Mouse (Mus musculus): Measurements from ENCODE around the gene Adh4. TPM values are rescaled to one million over a fixed set of nuclear protein-coding genes. Genes with fewer than 3 reads are reported as not detected.
A peak's percentile ranks its signal among the peaks of the same experiment; 100 is the strongest.
"Not testable (repeated sequence)": the region's sequence is repeated elsewhere in the genome, so short reads cannot be mapped to it uniquely, and the experiment has no call there.

The Adh4 gene
- total RNA-seq (2021) = not detected
- long read RNA-seq, experiment 1 = 0 reads
- long read RNA-seq, experiment 2 = 0 reads

DNA sequence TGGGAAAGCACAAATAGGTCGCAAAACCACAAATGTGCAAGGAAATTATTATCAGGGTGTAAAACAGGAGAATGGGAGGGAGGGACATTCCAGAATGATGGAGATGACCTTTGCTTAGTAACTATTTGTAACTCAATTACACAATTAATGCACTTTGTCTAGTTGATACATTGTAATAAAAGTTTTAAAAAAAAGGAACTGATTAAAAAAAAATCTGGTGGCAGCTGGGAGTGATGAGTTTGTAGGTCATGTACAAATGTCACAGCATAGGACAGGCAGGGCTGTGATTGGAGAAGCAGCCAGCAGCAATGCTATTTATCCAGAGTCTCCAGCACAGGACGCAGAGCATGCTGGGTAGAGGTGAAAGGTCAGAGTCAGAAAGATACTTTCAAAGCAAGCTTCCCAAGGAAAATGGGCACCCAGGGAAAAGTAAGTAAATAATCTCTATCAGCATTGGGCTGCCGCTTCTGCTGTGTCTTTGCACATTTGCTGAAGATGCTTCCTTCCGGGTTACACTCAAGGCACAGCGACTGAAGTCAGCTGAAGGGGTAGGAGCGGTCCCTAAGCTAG lies at the start of gene Adh4:
Gene Adh4, plus strand, starts transcription at position 346 of the 570 bp plus-strand sequence.
- DNase-seq = no peak

DNA sequence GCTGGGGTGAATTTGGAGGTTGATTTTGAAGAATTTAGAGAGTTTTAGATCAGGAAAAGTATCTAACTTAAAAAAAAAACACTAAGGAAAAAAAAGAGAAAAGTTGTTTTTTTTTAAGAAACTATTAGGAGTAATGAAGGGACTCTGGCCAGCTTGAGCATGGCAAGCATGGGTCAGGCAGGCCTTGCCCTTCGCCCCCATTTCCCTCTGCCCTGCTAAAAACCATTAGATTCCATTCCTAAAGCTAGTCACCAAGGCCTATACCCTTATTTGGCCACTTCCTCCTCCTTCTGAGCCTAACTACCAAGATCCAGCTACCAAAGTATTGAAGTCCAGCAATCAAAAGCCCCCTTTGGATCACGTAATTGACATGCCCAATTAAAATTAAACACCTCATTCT lies 49.1 kb upstream of the Adh4 start:
- DNase-seq = no peak

DNA sequence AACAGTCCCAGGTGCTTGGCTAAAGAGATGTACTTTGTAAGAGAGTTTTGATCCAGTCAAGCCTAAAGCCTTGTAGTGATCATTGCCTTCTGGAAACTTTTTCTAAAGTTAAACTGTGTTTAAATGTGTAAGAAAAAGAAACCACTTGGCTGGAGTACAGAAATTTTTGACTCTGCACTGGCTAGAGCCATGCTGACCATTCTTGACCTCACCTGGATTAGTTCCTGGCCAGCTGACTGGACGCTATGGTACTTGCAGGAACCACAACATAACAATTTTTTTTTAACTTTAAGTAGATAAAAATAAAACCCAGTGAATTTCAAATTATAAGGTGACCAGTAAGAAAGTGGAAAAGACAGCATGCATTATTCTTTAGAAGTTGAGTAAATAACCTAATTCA lies 45.7 kb upstream of the Adh4 start:
- DNase-seq = no peak

DNA sequence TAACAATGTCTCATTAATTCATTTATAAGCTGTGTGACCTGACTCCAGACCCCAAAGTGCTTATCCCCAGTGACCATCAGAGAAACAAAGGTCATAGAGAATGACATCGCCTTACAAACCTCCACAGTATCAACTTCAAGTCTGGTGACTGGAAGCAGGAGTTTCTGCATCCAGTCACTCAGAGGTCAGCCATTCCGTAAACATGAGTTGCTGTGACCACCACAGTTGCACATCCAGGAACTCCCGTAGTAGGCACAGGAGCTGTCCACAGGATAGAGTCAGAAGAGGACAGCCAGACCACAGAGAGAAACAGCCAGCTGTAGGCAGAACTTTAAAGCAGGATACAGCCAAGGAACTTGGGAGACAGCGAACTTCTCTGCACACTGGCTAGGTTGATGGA lies 45.0 kb upstream of the Adh4 start:
- not testable (repeated sequence) for DNase-seq

DNA sequence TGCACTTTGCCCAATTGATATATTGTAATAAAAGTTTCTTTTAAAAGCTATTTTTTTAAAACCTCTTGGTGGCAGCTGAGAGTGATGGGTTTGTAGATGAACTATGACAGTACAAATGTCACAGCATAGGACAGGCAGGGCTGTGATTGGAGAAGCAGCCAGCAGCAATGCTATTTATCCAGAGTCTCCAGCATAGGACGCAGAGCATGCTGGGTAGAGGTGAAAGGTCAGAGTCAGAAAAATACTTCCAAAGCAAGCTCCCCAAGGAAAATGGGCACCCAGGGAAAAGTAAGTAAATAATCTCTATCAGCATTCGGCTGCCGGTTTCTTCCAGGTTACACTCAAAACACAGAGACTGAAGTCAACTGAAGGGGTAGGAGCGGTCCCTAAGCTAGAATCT lies 41.3 kb upstream of the Adh4 start:
- DNase-seq = no peak

DNA sequence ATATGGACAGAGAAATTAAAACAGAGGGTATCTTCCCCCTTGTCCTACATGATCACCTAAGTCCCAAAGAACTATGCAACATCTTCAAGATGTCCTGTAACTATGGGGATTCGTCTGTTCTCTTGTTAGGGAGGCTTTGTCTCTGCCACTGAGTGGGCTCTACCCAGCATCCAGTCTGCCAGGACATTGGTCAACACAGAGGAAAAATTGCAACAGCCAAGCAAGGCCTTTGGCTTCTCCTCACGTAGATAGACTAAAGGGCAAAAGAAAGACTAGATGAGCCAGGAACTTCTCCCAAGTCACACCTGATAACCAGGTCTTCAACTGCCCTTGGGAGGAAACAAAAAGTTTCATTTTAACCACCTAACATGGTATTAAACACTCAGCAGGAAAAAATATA lies 40.1 kb upstream of the Adh4 start:
- DNase-seq = no peak

DNA sequence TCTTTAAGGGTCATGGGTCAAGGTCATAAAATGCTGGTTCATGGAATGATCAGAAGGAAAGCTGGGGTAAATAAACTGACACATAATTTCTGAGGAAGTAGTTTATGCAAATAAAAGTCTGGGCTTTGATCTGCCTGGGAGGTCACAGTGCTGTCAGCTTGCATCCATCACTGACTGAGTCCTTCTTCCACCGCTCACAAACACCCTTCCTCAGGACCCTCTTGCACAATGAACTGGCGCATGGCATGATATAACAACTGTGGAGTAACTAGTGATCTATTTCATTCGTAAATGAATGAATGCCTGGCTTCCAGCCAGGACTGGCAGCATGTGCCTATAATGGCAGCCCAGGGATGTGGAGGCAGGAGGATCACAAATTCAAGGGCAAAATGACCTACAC lies 34.1 kb upstream of the Adh4 start:
- no peak for DNase-seq

DNA sequence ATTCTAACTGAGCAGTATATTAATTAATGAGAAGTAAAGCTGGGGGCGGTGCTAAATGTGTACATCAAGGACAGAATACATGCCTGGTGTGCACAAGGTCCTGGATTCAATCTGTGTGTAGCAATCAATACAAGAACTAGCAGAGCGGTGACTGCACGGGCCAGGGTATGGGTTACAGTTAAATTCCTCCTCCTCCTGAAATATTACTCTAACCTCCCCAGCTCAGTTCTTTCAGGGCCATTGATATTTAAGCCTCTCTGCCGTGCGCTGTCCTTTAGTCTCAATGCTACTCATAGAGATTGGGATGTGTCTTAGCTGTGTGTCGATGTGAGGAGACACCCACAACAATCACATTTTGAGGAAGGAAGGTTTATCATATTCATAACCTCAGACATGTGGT lies 28.1 kb upstream of the Adh4 start:
- no peak for DNase-seq

DNA sequence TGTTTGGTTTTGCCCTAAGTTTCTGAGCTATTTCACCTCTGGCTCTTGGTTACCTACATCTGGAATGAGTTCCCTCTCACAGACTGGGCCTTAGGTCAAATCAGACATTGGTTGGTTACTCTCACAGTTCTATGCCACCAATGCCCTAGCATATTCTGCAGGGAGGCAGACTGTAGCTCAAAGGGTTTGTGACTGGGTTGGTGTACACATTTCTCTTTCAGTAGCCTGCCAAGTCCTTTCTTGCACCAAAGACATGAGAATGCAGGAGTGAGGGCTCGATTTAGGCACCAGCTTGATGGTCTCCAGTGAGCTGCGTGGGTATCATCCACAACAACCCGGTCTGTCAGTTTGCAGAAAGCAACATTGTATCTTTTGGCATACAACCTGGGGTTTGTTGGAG lies 10.4 kb upstream of the Adh4 start:
- no peak for DNase-seq

DNA sequence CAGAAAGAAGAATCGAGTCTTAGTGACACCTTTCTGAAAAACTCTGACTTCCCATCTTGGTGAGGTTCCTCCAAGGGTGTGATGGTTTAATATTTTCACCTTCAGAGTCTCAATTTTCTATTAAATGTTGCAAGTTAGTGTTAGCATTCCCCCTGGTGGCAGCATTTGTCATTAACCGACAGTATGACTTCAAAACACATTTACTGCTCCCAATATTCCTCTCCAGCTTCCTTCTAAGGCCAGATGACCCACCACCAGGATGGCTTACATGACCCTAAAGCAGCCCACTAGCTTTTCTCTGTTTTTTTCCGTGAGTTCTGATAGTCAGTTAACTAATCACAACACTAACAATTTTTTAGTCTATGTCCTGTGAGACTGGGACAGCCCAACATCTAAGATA lies 9.9 kb upstream of the Adh4 start:
- DNase-seq = no peak

DNA sequence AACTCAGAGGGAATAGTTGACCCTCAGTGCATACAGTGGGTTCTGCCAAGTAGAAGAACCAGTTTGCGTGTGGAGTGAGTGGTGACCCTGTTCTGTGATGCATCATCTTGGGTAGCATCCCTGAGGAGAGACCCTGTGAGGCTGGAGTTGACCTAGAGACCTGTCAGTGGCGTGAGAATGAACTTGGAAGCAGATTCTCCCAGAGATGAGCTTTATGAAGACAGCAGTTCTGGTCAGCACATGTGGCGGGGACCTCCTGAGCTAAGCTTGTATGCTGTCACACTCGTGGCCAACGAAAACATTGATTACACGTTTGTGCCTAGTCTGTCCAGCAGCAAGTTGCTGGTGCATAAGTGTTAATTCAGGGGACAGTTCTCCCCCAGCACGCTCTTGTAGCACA lies 9.4 kb upstream of the Adh4 start:
- no peak for DNase-seq

DNA sequence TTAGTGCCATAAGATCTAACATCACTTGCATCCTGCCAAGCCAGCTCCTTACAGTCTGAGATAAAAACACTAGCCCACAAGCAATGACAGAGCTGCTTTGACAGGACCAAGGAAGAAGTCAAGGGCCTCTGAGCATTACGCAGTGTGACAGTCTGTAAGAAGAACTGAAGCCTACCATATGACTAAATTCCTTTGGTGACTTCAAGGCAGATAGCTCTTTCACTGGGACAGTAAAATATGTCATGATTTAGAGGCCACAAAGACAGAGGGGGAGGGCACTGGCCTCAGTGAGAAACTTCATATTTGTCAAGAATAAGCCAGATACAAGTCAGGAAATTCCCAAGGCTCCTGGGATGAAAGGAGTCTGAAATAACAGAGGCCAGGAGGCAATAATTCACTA lies 7.3 kb upstream of the Adh4 start:
- no peak for DNase-seq

DNA sequence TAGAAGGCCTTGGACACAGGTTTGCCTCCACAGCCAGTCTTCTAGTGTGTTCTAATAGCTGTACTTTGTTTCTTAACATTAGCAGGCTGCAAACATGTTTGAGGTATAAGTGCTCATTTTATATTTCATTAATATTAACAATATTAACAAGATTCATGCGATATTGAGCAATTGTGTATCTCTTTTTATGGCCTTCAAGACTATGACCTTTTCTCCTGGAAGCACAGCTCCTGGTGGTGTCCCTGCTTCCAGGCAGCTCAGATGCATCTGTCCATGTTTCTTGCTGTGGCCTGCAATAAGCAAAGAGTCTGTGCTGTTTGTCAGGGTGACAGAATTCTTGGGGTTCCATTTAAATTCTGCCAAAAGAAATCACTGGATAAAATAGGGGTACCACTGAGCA lies 5.7 kb upstream of the Adh4 start:
- no peak for DNase-seq

DNA sequence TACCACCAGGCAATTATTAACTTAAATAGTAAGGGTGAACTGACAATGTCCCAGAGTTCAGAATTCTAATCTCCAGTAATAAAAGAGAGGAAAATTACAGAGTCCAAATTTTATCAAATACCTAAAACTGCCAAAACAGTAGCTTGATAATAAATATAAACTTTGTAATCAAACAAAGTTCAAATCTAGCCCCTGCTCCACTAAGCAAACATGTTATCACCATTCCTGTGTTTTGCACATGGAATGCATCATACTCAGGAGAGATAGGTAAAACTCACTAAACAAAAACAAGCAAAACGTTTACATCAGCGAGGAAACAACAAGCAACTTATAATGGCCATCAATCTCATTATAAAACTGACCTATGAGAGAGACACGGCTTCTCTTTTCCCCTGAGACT lies 5.1 kb upstream of the Adh4 start:
- no peak for DNase-seq

DNA sequence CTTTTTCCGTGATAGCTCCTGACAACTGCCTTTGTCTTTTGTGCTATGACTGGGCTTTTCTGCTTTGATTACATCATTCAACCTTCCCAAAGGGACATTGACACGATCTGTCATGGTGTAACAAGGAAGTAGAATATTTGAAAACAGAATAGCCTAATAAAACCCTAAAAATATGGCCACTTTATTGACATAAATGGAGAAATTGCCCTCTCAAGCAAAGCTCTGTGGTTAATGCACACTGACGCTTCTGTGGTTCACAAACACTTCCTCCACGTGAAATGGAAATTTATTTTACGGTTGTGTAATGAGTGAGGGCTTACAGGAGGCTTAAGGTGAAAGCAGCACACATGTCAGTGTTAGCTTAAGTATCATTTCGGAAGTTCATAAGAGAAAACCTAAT lies 4.1 kb downstream of the Adh4 start:
- DNase-seq = no peak

DNA sequence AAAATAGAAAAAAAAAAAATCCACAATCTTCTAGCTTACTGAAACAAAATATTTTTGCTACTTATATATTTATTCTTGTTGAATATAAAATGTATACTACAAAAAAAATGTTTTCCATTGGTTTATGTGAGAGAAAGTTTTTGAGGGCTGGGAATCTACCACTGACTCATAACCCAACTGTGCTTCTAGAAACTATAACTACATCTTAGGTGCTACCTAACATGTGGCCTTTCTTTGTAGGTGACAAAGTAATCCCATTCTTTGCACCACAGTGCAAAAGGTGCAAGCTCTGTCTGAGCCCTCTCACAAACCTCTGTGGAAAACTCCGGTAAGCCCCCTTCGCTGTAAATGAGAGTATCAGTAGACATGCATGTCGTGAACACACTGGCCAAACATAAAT lies 5.1 kb downstream of the Adh4 start:
- DNase-seq = no peak

DNA sequence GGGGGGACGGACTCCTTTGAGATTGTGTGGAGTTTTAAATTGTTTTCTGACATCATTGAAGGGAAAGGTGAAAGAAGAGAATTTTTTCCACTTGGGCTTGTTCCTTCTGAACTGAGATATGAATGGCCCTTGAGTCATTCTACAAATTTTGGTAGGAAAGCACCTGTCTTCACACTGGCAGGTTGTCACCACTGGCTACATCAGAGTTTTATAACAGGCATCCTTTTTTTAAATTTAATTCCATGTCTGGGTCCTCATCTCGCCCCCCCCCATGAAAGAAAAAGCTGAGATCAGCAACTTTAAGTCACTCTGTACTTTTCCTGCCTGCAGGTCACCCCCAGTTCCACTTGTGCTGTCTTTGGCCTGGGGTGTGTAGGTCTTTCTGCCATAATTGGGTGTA lies 8.4 kb downstream of the Adh4 start:
- DNase-seq = no peak

DNA sequence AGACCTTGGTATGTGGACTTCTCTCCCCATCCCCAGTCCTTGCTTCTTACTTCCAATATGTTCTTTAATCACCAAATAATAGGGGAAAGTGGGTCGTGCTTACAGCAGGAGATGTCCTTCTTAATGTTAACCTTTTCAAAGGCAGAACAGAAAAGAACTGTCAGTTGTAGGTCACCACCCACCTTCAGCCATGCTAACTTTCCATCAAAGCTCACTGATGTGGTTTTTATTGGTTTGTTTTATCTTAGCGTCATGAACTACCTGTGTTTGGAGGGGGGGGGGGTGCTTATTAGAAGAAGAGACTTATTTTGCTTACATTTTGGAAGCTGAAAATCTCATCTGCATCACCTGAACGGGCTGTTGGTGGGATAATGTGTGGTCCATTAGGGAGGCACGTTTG lies 9.0 kb downstream of the Adh4 start:
- no peak for DNase-seq

DNA sequence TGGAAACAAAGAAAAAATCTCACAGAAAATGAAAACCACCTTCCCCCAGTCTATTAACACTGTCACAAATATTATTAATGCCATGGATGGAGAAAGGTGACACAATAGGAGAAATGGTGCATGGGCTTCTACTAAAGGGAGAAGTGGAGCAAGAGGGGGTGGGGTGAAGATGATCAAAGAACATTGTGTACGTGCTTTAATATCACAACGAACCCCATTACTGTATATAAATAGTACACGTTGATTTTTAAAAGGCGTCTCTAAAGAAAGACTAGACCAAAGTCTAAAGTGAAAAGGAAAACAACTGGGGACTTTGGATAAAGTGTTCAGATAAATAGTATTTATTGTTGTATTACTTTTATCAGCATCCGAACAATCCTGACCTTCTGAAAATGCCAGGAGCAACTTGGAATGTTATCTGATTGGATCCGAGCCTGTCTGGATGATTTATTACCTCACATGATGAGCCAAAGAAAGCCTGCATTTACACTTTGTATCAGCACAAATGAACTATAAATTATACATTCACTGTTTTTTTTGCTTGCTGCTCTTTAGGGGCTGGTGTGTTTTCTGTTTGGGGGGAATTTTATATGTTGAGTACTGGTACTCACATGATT lies 15.2 kb downstream of the Adh4 start:
- no peak for DNase-seq

DNA sequence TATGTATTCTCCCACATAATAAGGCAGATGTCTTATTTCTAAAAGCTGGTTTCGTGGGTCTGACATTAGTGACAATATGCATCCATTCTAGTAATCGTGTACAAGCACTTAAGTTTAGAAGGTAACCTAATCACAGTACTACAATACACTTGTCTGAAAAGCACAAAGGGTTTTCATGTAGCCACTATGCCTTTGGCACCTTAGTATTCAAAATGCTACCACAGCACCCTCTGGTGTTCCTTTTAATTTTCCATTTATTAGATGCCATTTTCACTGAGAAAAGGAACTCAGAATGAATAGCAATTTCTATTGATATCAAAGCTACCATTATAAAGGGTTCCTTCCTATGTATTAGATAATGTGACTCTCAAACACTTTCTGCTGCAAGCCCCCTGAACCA lies 16.6 kb downstream of the Adh4 start:
- DNase-seq = no peak

DNA sequence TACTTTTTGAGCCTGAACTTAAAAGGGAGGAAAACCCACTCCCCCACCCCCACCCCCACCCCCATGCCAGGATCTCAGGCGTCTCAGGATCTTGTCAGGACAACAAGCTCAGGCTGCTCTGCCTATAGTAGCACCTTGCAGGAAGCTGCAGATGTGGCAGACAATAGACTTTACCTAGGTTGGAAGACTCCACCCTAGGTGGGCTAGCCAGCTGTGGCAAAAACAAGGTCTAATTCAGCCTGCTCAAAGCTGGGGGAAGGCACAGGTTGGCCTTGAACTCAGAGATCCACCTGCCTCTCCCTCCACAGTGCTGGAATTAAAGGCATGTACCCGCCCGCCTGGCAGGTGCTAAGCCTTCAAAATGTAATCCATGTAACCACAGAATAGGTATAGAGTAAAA lies 23.4 kb downstream of the Adh4 start:
- DNase-seq = no peak

DNA sequence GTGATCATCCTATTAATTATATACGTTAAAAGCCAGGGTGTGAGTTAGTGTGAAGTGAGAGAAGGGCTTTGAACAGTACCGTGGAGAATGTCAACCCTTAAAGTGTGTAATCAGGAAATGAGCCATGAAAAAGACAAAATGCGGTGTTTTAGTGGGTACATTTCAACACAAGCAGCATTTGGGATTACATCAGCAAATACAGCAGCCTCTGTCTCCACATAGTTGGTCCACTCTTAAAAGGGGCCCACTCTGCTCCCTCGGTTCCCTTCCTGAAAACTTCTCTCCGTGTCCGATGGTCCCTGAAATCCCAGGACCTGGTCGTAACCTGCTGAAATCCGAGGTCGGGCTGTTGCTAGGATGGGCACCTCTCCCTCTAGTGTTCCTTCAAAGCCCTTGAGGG lies 26.9 kb downstream of the Adh4 start:
- no peak for DNase-seq

DNA sequence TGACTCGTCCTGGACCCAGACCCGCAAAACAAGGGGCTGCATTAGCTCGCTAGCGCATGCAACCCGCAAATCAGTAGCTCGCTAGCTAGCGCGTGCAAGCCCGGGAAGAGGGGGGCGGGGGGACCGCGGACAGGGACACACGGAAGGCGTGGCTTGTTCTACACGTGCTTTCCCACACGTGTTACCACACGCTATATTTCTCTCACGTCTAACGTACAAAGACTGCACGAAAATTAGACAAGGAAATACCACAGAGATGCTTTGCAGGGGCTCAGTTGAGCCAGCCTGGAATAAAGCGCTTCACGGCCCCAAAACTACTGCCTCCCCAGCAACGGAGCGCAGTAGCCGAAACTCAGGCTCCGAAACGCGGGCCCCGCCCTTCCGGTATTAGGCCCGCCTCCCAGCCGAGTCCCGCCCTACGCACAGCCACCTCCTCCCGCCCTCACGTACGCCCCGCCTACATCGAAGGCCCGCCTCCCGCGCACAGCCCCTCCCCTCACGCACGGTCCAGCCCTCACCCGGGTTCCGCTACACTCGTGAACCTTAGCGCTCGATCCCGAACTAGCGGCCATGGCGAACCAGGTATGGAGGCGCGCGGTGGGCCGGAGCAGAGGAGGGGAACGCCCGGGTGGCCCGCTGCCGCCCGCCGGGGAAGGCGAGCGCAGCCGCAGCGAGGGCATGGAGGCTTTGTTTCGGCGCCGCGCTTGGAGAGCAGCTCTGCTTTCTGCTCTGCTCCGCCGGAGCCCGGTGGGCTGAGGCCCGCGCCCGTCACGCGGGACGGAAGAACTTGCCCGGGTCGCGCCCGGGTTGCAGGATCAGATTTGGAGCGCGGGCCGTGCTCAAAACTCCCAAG lies 27.6 kb downstream of the Adh4 start, which contains the start of gene Adh5:
Gene Adh5, plus strand, starts transcription at position 482 of the 853 bp plus-strand sequence.
- DNase-seq = peak; percentile 90

DNA sequence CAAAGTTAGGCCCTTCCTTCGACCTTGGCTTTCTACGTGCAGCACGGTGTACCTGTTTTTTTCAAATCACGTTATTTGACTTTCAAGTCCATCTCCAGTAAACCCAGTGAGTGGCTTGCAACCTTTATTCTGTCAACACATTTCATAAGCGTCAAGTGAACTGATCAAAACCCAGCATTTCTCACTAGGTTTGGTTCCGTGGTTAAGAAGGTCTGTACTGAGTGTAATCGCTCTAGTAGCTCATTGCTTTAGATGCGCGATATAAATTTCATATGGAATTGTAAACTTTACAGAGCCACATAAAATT lies 28.2 kb downstream of the Adh4 start:
- no peak for DNase-seq
